Mouse (Mus musculus): ENCODE measurements around the gene Gm7138.
"Not testable (repeated sequence)": the region's sequence is repeated elsewhere in the genome, so short reads cannot be mapped to it uniquely, and the experiment has no call there.

The Gm7138 gene

DNA sequence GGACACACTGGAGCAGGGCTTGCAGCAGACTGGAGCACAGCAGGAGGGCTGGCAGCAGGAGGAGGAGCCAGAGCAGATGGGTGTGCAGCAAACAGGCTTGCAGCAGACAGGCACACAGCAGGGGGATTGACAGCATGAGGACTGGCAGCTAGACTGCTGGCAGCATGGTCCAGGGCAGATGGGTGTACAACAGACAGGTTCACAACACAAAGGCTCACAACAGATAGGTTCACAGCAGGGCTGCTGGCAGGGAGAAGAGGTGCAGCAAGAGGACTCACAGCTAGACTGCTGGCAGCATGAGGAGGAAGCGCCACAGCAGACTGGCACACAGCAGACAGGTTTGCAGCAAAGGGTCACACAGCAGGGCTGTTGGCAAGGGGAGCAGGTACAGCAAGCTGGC lies 26.1 kb downstream of the Gm7138 start:
- DNase-seq (ENCODE audit: low read depth in 1 of 2, low spot score in 2 of 2), result not testable (repeated sequence)

DNA sequence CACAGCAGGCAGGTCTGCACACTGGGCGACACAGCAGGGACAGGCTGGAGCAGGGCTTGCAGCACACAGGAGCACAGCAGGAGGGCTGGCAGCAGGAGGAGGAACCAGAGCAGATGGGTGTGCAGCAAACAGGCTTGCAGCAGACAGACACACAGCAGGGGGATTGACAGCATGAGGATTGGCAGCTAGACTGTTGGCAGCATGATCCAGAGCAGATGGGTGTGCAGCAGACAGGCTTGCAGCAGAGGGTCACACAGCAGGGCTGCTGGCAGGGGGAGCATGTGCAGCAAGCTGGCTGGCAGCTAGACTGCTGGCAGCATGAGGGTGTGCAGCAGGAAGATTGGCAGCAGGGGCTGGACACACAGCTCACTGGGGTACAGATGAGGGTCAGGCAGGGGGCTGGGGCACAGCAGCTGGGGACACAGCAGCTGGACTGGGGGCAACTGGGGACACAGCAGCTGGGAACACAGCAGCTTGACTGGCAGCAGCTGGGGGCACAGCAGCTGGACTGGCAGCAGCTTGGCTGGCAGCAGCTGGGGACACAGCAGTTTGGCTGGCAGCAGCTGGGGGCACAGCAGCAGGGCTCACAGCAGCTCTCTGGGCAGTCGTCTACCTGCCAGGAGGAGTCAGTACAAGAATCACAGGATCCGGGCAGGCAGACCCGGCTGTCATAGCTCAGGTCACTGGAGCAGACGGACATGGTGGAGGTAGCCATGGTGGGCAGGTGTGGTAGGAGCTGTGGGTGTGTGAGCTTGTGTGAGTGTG lies 34.6 kb downstream of the Gm7138 start, which contains the start of gene Gm18596:
Gm18596 (minus strand) TSS at position 715 of the 765 bp plus-strand sequence.
- DNase-seq (ENCODE audit: low read depth in 1 of 2, low spot score in 2 of 2), result not testable (repeated sequence)

DNA sequence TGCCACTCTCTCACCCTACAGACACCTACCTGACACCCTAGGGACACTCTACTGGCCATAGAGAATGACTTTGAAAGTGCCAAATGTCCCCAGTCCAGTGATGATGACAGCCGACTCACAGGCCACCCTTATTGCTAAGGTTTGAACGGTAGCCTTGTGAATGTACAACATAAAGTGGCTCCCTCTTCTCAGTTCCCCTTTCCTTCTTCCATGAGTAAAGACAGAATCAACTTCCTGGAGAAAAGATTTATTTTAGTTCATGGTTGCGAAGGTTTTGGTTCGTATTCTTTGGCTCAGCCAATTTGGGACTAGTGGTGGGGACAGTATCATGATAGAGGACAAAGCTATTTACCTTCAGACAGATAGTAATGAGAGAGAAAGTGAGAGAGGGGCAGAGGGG lies 37.8 kb downstream of the Gm7138 start:
- no peak for DNase-seq (ENCODE audit: low read depth in 1 of 2, low spot score in 2 of 2)

DNA sequence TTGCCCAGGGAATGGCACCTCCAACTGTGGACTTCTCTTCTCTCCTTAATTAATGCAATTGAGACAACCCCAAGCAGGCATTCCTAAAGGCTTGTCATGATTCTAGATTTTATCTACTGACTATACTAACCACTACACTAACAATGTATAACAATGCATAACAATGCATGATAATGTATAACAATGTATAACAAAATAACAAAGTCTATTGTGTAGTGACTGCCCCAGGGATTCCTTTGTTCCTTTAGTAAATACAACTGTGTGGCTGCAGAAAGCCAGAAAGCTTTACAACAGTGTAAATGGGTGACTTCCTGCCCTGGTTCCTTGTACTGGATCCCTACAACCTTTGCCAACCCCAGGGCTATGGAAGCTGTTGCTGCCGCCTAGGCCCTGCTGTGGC lies 40.8 kb downstream of the Gm7138 start:
- no peak for DNase-seq (ENCODE audit: low read depth in 1 of 2, low spot score in 2 of 2)

DNA sequence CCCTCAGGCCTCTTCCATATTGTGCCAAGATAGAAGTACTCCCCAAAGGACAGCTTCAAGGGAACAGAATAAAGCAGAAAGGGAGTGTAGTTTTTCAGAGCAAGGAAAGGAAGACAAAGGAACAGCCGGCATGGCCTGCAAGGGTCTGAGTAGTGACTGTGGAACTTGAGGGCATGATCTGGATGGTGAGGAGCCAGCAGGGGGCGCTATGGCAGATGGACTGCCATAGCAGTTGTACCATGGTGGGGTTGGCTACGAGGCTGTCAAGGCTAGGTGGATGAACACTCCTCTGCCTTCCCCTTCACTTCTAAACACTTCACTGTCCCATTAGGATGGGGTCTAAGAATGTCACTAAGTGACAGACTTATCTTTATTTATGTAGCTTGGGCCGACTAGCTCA lies 47.5 kb downstream of the Gm7138 start:
- no peak for DNase-seq (ENCODE audit: low read depth in 1 of 2, low spot score in 2 of 2)

DNA sequence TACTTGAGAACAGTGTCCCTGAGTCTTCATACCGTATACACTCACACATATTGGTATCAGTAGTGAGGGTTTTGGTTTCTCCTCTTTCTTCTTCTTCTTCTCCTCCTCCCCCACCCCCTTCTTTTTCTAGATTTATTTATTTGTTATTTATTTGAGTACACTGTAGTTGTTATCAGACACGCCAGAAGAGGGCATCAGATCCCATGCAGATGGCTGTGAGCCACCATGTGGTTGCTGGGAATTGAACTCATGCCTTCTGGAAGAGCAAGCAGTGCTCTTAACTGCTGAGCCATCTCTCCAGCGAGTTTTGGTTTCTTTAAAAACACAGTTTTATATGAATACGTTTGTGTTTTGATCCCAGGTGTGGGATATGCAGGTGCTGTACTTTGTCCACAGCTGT lies 48.5 kb downstream of the Gm7138 start:
- no peak for DNase-seq (ENCODE audit: low read depth in 1 of 2, low spot score in 2 of 2)
